Mouse (Mus musculus) lung, adult 2 months (tissue): ENCODE results near the gene Tmtc2. TPM values are rescaled to one million over a fixed set of nuclear protein-coding genes. Genes with fewer than 3 reads are reported as not detected.

Source experiments
- DNase-seq: peaks from one replicate; pipeline ENCODE4 v3.0.0; 2022
- H3K4me1 ChIP-seq: fragments of 200-500 bp; 2 replicates; pipeline ENCODE4 v1.6.1; 2011; ENCODE audit warnings: low read length; ENCODE audit not compliant: control insufficient read depth, insufficient read depth
- H3K4me3 ChIP-seq: fragments of 200-500 bp; replicated peaks from 2 replicates; pipeline ENCODE3; 2011; ENCODE audit warnings: low read depth, mild to moderate bottlenecking, control low read depth, low read length; ENCODE audit errors: extremely low read depth
- CTCF ChIP-seq: fragments of 200-500 bp; IDR thresholded peaks from 2 replicates; pipeline ENCODE4 v1.5.1; 2011; ENCODE audit warnings: mild to moderate bottlenecking, low read length, control low read depth; ENCODE audit not compliant: insufficient read depth
- POLR2A ChIP-seq: fragments of 200-500 bp; IDR thresholded peaks from 2 replicates; pipeline ENCODE4 v1.6.1; 2011; ENCODE audit warnings: low read depth, mild to moderate bottlenecking, control low read depth, low read length, borderline replicate concordance; ENCODE audit errors: extremely low read depth
- WGBS: fragments of 180-500 bp; shearing (Covaris S2); methylation state at CpG from one replicate; pipeline ENCODE4 v1.1.7; 2018; 5-methylcytosine and 5-hydroxymethylcytosine counted together
- polyA plus RNA-seq: library from polyadenylated mRNA; depleted of rRNA; stranded (reverse); fragments of >200 nt; gene quantifications from 2 replicates; pipeline ENCODE4 v1.2.3, GENCODE M21; 2012

The Tmtc2 gene
- polyA plus RNA-seq, 1 experiment: 17.7 TPM

GRCm38 (mm10) chr10:105531080-105531894 is 43.0 kb downstream of the Tmtc2 start:
- DNase-seq: no peak
- no peaks in the 10 kb centered on the region for H3K4me1 ChIP-seq
- no peak overlapping the region for H3K4me3 ChIP-seq
- WGBS: 75% methylated on average over 9 of the region's 9 CpGs
- TF ChIP-seq CTCF (no peak), POLR2A (no peak)

GRCm38 (mm10) chr10:105523405-105524088 is 50.7 kb downstream of the Tmtc2 start:
- TF ChIP-seq POLR2A: no peak
- no peak for TF ChIP-seq CTCF
- no peak for DNase-seq
- Histone ChIP-seq H3K4me1 (peaks cover 16% of the 10 kb centered on the region), H3K4me3 (peak overlapping the region; percentile 24)
- WGBS: 9% methylated on average over 8 of the region's 8 CpGs

GRCm38 (mm10) chr10:105522431-105522830 is 51.8 kb downstream of the Tmtc2 start:
- H3K4me1 ChIP-seq: peaks cover 16% of the 10 kb centered on the region
- H3K4me3 ChIP-seq: peak overlapping the region; percentile 38
- WGBS: 32% methylated on average over 7 of the region's 7 CpGs
- TF ChIP-seq CTCF (no peak), POLR2A (no peak)
- DNase-seq: no peak

GRCm38 (mm10) chr10:105519154-105519806 is 55.0 kb downstream of the Tmtc2 start:
- 88% methylated on average over 6 of the region's 6 CpGs for WGBS
- peaks cover 15% of the 10 kb centered on the region for H3K4me1 ChIP-seq

GRCm38 (mm10) chr10:105518144-105518543 is 56.1 kb downstream of the Tmtc2 start:
- TF ChIP-seq POLR2A: no peak
- no peak for TF ChIP-seq CTCF
- WGBS: 89% methylated on average over 9 of the region's 9 CpGs
- H3K4me3 ChIP-seq: no peak overlapping the region
- peaks cover 6% of the 10 kb centered on the region for H3K4me1 ChIP-seq
- DNase-seq: no peak

More at GRCm38 (mm10) chr10:105519154-105519806, 55.0 kb downstream of the Tmtc2 start:
- H3K4me3 ChIP-seq: no peak overlapping the region
- no peak for DNase-seq
- TF ChIP-seq POLR2A: no peak

GRCm38 (mm10) chr10:105513777-105514322 is 60.4 kb downstream of the Tmtc2 start:
- WGBS: 61% methylated on average over 7 of the region's 7 CpGs
- Histone ChIP-seq H3K4me1 (peaks cover 3% of the 10 kb centered on the region), H3K4me3 (no peak overlapping the region)
- no peak for TF ChIP-seq POLR2A
- no peak for TF ChIP-seq CTCF
- DNase-seq: no peak

GRCm38 (mm10) chr10:105509896-105510272 is 64.4 kb downstream of the Tmtc2 start:
- WGBS: 41% methylated on average over 4 of the region's 5 CpGs
- DNase-seq: no peak
- Histone ChIP-seq H3K4me3 (no peak overlapping the region), H3K4me1 (peaks cover 3% of the 10 kb centered on the region; the same call in 1 of the 2 replicates)
- TF ChIP-seq POLR2A (no peak), CTCF (no peak)

GRCm38 (mm10) chr10:105509146-105509895 is 64.9 kb downstream of the Tmtc2 start:
- no peak for DNase-seq
- TF ChIP-seq CTCF (no peak), POLR2A (no peak)
- H3K4me3 ChIP-seq: no peak overlapping the region
- H3K4me1 ChIP-seq: peaks cover 3% of the 10 kb centered on the region; the same call in 1 of the 2 replicates
- 46% methylated on average over 10 of the region's 12 CpGs for WGBS
